Mouse (Mus musculus): ENCODE measurements around the gene Gse1.

GRCm38 (mm10) chr8:120212596-120212995 lies 15.7 kb upstream of the Gse1 start:
- TF ChIP-seq CTCF (IDR thresholded peaks at IDR 0.05; ENCODE audit: control insufficient read depth, insufficient read depth, low read length) (no peak), POLR2A (IDR thresholded peaks at IDR 0.05; ENCODE audit: borderline replicate concordance, control insufficient read depth, low read depth, low read length) (no peak)
